Mouse (Mus musculus) embryonic fibroblast, embryonic 13.5 days (primary cell): Measurements from ENCODE around the gene Mapkbp1.

Experiments used
- CTCF ChIP-seq: IDR thresholded peaks from 2 replicates; pipeline ENCODE4 v1.5.1; 2011; ENCODE audit warnings: mild to moderate bottlenecking, control low read depth, low read length, moderate library complexity, borderline replicate concordance; ENCODE audit not compliant: insufficient read depth
- POLR2A ChIP-seq: IDR thresholded peaks from 2 replicates; pipeline ENCODE4 v1.6.1; 2011; ENCODE audit warnings: low read depth, mild to moderate bottlenecking, control low read depth, low read length, moderate library complexity

DNA sequence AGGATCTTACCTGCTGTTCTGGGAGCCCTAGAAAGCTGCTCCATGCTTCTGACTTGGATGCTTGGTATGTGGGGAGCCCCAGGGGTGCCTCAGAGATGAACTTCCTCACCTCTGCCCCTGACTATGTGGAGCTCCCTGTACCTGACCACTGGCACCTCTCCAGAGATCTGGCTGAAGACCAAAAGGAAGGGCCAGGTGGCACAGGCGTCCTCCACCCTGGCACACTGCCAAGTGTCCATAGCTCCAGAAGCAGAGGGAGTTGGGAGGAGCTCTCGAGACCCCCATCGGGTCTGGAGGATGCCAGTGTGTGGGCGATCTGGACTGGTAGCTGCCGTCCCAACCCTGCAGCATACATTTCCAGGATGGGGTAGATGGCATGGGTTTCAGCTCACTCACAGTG is 61.2 kb downstream of the Mapkbp1 start:
- TF ChIP-seq CTCF (no peak), POLR2A (no peak)
